ENCODE assay signal across 18 mouse cellular contexts in genomic region chr4:10315875-10316274, GRCm38 (mm10).
"Had no signal": no experiment of that assay in that cellular context is flagged by ENCODE, and none has a peak within 500 bp of the region (broad histone marks: within the 10 kb centered on the region; RNA-seq: fewer than 3 reads in every experiment).

No protein-coding gene starts in this region.

- H3K9me3 ChIP-seq: limb, embryonic 13.5 days; liver, embryonic 15.5 days; midbrain, embryonic 12.5 days; neural tube, embryonic 13.5 days; stomach, embryonic 15.5 days had no signal

- H3K4me3 ChIP-seq: limb, embryonic 13.5 days; liver, embryonic 15.5 days; megakaryocyte, embryonic 14.5 days; midbrain, embryonic 12.5 days; neural tube, embryonic 13.5 days; stomach, embryonic 15.5 days had no signal

- H3K36me3 ChIP-seq: limb, embryonic 13.5 days; liver, embryonic 15.5 days; midbrain, embryonic 12.5 days; neural tube, embryonic 13.5 days; stomach, embryonic 15.5 days had no signal

- H3K9ac ChIP-seq: limb, embryonic 13.5 days; liver, embryonic 15.5 days; lung, embryonic 14.5 days; midbrain, embryonic 12.5 days; neural tube, embryonic 13.5 days; stomach, embryonic 15.5 days had no signal

- H3K4me2 ChIP-seq: limb, embryonic 13.5 days; liver, embryonic 11.5 days; liver, embryonic 15.5 days; lung, embryonic 14.5 days; midbrain, embryonic 12.5 days; neural tube, embryonic 13.5 days; stomach, embryonic 15.5 days had no signal

- H3K4me1 ChIP-seq: limb, embryonic 13.5 days; liver, embryonic 15.5 days; megakaryocyte, embryonic 14.5 days; midbrain, embryonic 12.5 days; neural tube, embryonic 13.5 days; stomach, embryonic 15.5 days had no signal

- H3K27ac ChIP-seq: limb, embryonic 13.5 days; liver, embryonic 15.5 days; macrophage; midbrain, embryonic 12.5 days; neural tube, embryonic 13.5 days; stomach, embryonic 15.5 days had no signal

- DNase-seq: kidney, postnatal 14 days; left cerebral cortex, postnatal 4 days; lung, embryonic 14.5 days; lung, postnatal 14 days; retina, postnatal 1 day; right cerebral cortex, postnatal 4 days; spleen, adult 18-20 months; thymus, adult 2 months; thymus, postnatal 25 days had no signal

- ATAC-seq: midbrain, embryonic 16.5 days had no signal

- H3K27me3 ChIP-seq: limb, embryonic 13.5 days; liver, embryonic 15.5 days; megakaryocyte, embryonic 14.5 days; midbrain, embryonic 12.5 days; neural tube, embryonic 13.5 days; stomach, embryonic 15.5 days had no signal
